Mouse (Mus musculus): Measurements from ENCODE around the gene Ttc41. TPM values are rescaled to one million over a fixed set of nuclear protein-coding genes. Genes with fewer than 3 reads are reported as not detected.

Ttc41 gene
- polyA plus RNA-seq, 1 experiment from 2014 or later: 0.33 TPM

DNA sequence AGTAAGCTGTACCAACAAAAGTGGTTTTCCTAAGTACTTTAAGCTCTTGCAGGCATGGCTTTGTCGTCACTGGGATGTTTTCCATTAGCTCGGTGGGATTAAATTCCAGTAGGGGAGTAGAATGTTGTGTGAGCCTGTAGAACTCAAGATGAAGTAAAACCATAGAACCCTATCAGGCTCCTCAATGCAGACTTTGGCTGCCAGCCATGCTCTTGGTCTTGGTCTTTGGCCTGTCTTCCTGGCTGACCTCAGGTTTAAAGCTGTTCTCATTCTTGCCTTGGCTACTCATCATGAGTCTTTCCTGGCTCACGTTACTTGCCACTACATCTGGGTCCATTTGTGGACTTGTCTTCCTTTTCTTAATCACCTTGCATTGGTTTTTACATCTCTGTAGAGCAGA, 6.5 kb downstream of the Ttc41 start:
- H3K36me3 ChIP-seq (ENCODE audit: inconsistent target): no peaks in the 10 kb centered on the region
- H3K27ac ChIP-seq: no peak overlapping the region
- WGBS (ENCODE audit: missing documents): 90% methylated on average over 3 of the region's 3 CpGs
- H3K4me3 ChIP-seq (ENCODE audit: inconsistent target): no peak overlapping the region
- H3K79me2 ChIP-seq (ENCODE audit: inconsistent target): no peaks in the 10 kb centered on the region

DNA sequence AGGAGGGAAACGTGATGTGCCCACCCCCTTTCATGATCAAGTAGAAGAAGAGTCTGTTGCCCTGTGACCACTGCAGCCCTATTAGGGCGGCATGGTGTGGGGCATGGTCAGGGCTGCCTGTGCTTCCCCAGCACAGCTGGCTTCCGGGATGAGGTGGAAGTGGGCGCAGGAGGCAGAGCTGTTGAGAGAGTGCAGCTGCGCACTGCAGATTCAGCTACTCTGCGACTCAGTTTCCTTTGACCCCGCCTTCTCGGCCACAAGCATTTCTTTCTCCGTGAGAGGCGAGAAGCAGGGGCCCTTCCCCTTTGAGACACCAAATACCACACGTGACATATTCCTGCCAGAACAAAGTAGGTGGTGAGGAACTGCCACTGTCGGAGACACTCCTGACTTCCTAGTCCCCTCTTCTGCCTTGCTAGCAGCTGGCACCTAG, 22.0 kb downstream of the Ttc41 start:
- Histone ChIP-seq H3K79me2 (ENCODE audit: inconsistent target) (no peaks in the 10 kb centered on the region), H3K36me3 (ENCODE audit: inconsistent target) (no peaks in the 10 kb centered on the region), H3K4me3 (ENCODE audit: inconsistent target) (peak overlapping the region; percentile 25), H3K27ac (peak overlapping the region; percentile 64)
- WGBS (ENCODE audit: missing documents): under 1% methylated on average over 12 of the region's 12 CpGs

DNA sequence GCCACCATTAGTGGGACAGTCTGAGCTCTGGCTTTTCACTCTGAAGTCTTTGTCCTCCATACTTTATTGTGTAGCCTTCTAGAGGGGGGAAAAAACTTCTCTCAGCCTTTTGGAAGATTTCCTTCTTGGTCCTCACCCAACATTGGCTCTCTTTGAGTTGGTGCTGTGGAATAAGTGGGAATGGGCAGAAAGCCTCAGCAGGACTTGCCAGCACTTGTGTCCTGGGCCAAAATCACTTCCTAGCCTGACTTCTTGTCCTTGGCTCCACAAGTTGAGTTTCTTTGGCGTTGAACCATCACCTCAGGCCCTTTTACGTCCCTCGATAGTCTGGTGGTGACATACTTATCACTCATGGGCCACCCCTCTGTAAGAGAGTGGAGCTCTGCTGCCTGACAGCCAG, 22.6 kb downstream of the Ttc41 start:
- Histone ChIP-seq H3K36me3 (ENCODE audit: inconsistent target) (no peaks in the 10 kb centered on the region), H3K27ac (peak overlapping the region; percentile 64), H3K79me2 (ENCODE audit: inconsistent target) (no peaks in the 10 kb centered on the region), H3K4me3 (ENCODE audit: inconsistent target) (no peak overlapping the region)
- 83% methylated on average over 3 of the region's 3 CpGs for WGBS (ENCODE audit: missing documents)

DNA sequence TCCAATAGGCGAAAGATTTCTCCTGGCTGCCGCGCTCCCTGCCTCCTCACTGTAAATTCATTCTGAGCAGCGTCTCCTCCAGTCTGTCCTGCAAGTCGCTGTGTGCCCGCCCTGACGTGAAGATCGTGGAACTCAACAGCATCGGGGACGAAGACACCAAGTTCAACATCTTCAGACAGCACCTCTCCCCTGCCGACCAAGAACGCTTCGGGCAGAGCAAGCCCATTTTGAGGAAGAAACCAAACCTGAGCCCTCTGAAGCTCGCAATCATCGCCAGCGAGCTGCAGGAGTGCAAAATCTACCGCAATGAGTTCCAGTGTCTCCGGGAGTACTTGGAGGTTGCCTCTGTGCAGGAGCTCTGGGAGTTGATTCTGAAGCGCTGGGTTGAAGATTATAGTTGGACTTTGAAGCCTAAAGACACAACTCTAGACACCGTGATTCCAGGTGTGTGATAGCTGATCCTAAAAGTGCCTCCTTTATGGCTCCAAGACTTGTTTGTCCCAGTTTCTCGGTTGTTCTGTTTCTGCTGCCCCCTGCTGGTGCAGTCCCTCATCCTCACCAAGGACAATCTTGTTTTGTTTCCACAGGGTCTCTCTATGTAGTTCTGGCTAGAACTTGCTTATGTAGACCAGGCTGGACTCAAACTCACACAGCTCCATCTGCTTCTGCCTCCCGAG, 25.4 kb downstream of the Ttc41 start:
- WGBS (ENCODE audit: missing documents): 2% methylated on average over 22 of the region's 22 CpGs
- Histone ChIP-seq H3K79me2 (ENCODE audit: inconsistent target) (no peaks in the 10 kb centered on the region), H3K27ac (no peak overlapping the region), H3K36me3 (ENCODE audit: inconsistent target) (no peaks in the 10 kb centered on the region), H3K4me3 (ENCODE audit: inconsistent target) (peak overlapping the region; percentile 38)

DNA sequence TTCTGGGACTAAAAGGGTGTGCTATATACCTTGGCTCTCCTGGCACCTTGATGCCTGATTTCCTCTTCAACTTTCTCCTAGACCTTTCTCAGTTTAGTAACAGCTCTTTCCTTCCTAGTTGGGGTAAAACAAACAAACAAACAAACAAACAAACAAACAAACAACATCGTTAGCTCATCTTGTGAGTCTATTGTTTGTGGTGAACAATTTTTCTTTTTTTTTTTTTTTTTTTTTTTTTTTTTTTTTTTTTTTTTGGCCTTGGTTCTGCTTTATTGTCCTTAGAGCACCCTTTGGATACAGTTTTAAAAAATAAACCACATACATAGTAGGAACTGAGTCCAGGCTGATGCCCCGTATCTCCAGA, 25.9 kb downstream of the Ttc41 start:
- no peaks in the 10 kb centered on the region for H3K79me2 ChIP-seq (ENCODE audit: inconsistent target)
- no peaks in the 10 kb centered on the region for H3K36me3 ChIP-seq (ENCODE audit: inconsistent target)
- 20% methylated on average over 1 of the region's 2 CpGs for whole genome bisulfite sequencing (ENCODE audit: missing documents)
- no peak overlapping the region for H3K4me3 ChIP-seq (ENCODE audit: inconsistent target)
- H3K27ac ChIP-seq: no peak overlapping the region

DNA sequence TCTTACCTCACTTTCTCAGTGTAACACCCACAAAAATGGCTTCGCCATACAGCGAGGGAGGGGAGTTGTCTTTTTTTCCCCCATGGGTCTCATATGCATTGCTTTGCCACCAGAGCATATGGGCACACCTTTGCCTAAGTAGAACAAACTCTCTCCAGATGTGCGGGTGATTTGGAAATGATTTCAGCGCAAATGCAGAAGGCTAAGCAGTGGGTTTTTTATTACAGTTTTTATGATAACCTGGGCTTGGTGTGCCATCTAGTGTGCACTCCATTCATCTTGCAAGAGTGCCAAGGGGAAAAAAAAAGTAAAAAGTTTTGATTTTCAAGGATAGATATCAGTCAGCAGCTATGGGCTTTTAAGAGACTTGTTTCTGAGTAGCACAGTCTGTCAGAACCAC, 29.4 kb downstream of the Ttc41 start:
- Histone ChIP-seq H3K79me2 (ENCODE audit: inconsistent target) (no peaks in the 10 kb centered on the region), H3K27ac (no peak overlapping the region), H3K4me3 (ENCODE audit: inconsistent target) (no peak overlapping the region), H3K36me3 (ENCODE audit: inconsistent target) (no peaks in the 10 kb centered on the region)
- 91% methylated on average over 4 of the region's 4 CpGs for WGBS (ENCODE audit: missing documents)

DNA sequence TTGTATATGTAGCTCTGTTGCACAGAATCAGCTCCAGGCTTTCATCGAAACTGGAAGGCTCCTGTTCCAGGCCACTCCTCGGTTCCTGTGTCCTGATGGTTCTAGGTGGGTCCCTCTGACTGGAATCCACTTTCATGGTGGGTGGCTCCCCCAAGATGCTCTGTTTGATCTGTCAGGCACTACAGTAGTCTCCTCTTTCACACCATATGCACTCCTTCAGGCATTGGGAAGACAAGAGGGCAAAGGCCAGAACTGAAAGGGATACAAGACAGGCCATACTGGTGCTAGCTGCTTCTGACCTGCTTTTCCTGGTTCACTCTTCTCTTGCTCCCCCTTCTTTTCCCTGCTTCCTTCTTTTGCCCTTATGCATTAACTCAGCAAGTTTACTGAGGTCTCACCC, 37.3 kb downstream of the Ttc41 start:
- WGBS (ENCODE audit: missing documents): 89% methylated on average over 2 of the region's 2 CpGs
- H3K36me3 ChIP-seq (ENCODE audit: inconsistent target): no peaks in the 10 kb centered on the region
- no peak overlapping the region for H3K4me3 ChIP-seq (ENCODE audit: inconsistent target)
- no peak overlapping the region for H3K27ac ChIP-seq
- H3K79me2 ChIP-seq (ENCODE audit: inconsistent target): no peaks in the 10 kb centered on the region

DNA sequence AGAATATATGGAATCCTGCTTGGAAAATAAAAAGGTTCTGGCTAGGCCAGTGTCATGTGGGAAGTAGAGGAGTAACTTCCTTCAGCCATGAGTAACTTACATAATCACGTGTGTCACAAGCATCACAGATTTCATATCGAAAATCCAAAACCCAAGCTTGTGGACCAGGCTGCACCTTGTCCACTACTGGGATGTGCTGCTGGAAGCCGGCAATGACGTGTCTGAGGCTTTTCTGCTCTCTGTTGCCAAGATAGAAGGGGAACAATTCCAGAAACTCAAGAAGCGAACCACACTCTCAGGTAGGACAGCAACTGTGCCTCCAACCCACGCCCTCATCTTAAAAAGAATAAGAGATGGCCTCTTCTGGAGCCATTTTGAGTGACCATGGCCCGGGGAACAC, 38.7 kb downstream of the Ttc41 start:
- H3K79me2 ChIP-seq (ENCODE audit: inconsistent target): no peaks in the 10 kb centered on the region
- no peak overlapping the region for H3K4me3 ChIP-seq (ENCODE audit: inconsistent target)
- WGBS (ENCODE audit: missing documents): 84% methylated on average over 7 of the region's 7 CpGs
- no peaks in the 10 kb centered on the region for H3K36me3 ChIP-seq (ENCODE audit: inconsistent target)
- no peak overlapping the region for H3K27ac ChIP-seq

DNA sequence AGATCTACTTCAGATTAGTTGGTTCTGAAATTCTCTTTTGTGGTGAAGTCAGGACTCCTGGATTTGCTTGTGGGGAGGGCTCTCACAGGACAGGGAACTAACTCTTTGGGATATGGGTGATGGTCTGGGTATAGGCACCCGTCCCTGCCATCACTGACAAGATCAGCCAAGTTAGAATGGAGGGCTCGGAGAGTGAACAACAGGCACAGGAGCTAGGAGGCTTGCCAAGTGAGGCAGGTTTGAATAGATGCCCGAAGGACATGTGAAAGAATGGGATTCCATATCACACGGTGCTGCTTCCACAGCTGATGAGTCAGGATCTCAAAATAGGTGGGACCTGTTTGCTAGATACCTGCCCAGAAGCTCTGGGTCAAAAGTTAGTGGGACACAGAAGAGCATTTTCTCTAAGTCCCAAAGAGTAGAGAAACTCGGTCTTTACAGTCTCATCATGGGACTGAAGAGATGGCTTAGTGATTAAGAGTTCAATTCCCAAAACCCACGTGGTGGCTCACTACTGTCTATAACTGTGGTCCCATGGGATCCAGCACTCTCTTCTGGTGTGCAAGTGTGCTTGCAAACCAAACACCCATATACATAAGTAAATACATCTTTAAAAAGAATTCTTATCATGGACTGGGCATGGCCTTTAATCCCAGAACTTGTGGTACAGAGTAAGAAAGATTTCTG, 50.3 kb downstream of the Ttc41 start:
- no peaks in the 10 kb centered on the region for H3K79me2 ChIP-seq (ENCODE audit: inconsistent target)
- no peak overlapping the region for H3K27ac ChIP-seq
- no peaks in the 10 kb centered on the region for H3K36me3 ChIP-seq (ENCODE audit: inconsistent target)
- 94% methylated on average over 6 of the region's 6 CpGs for WGBS (ENCODE audit: missing documents)
- H3K4me3 ChIP-seq (ENCODE audit: inconsistent target): no peak overlapping the region

DNA sequence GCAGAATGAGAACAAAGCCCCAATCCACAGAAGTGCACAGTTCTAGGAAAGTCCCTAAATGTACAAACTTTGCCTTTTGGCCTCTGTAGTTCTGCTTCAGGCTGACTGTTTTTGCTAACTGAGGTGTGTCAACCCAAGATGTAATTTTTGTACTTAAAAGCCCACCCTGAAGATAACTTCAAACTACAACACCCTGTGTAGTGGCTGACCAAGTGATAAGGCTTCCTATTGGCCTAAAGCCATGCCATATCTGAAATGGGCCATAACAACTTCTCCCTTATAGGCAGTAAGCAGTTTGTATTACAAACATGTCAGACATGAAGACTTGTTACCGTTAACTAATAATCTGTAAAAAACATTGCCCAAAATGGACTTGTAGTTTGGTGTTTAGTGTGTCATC, 52.1 kb downstream of the Ttc41 start:
- WGBS (ENCODE audit: missing documents): 100% methylated on average over 1 of the region's 1 CpGs
- no peaks in the 10 kb centered on the region for H3K79me2 ChIP-seq (ENCODE audit: inconsistent target)
- no peak overlapping the region for H3K27ac ChIP-seq
- H3K4me3 ChIP-seq (ENCODE audit: inconsistent target): no peak overlapping the region
- no peaks in the 10 kb centered on the region for H3K36me3 ChIP-seq (ENCODE audit: inconsistent target)

DNA sequence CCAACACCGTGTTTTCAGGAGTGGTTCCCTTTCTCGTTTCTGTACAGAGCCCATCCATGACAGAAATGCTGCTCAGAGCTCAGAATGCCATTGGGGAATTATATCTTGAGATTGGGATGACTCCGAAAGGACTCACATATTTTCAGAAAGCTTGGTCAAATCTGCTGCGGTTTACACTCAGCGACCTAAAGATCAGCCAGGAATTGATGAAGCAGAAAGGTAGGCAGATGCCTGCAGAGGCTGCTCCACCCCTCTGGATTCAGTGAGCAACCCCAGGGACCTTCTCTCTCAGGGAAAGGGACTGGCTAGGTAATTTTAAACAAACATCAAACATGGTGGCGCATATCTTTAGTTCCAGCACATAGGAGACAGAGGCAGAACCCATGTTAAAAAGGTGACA, 52.6 kb downstream of the Ttc41 start:
- Histone ChIP-seq H3K36me3 (ENCODE audit: inconsistent target) (no peaks in the 10 kb centered on the region), H3K79me2 (ENCODE audit: inconsistent target) (no peaks in the 10 kb centered on the region), H3K4me3 (ENCODE audit: inconsistent target) (no peak overlapping the region), H3K27ac (no peak overlapping the region)
- WGBS (ENCODE audit: missing documents): 91% methylated on average over 6 of the region's 6 CpGs

DNA sequence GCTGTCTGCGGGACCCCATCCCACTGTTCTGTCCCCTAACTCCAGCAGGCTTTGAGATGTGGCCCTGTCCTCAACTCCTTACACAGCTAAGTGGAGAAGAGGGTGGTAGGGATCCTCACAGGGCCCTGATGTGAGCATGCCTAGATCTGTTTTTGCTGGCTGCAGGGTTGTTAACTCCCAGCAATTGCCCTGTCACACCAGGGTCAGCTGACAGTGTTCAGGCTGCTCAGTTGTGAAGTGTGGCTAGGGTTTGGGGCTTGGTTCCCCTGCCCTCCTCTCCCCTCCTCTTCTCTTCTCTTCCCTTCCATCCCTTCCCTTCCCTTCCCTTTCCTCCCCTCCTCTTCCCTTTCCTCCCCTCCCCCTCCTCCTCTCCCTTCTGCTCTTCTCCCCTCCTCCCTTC, 55.6 kb downstream of the Ttc41 start:
- H3K36me3 ChIP-seq (ENCODE audit: inconsistent target): no peaks in the 10 kb centered on the region
- WGBS (ENCODE audit: missing documents): 100% methylated on average over 1 of the region's 1 CpGs

DNA sequence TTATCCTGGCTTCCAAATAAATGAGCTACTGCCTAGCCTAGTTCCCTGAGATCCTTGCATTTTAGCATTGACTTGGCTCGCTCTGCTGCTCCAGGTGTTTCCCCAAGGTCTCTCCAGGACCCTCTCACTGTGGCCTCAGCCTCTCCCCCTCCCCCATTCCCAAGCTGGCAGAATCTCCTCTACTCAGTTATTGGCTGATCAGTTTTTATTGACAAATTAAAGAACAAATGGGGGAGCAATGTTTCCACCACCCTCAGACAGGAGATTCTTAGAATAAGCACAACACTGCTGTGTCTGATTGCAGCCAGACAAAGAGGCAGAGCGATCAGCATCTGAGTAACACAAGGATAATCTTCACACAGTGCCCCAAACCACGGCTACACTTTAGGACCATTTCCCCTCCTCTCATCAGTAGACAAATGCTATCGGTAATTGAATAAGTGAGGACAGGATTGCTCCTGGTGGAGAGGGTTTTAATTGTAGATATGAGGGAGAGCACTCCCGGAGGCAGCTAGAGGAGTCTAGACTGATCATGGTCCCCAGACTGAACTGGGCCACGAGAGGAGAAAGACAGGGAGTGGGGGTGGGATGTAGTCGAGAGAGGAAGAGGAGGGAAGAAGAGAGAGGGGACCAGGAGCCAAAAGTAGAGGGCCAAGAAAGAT, 56.2 kb downstream of the Ttc41 start:
- no peaks in the 10 kb centered on the region for H3K79me2 ChIP-seq (ENCODE audit: inconsistent target)
- H3K4me3 ChIP-seq (ENCODE audit: inconsistent target): no peak overlapping the region
- 60% methylated on average over 7 of the region's 7 CpGs for WGBS (ENCODE audit: missing documents)
- no peaks in the 10 kb centered on the region for H3K36me3 ChIP-seq (ENCODE audit: inconsistent target)
- H3K27ac ChIP-seq: no peak overlapping the region

More for the DNA sequence above, 55.6 kb downstream of the Ttc41 start:
- Histone ChIP-seq H3K4me3 (ENCODE audit: inconsistent target) (no peak overlapping the region), H3K27ac (no peak overlapping the region), H3K79me2 (ENCODE audit: inconsistent target) (no peaks in the 10 kb centered on the region)

DNA sequence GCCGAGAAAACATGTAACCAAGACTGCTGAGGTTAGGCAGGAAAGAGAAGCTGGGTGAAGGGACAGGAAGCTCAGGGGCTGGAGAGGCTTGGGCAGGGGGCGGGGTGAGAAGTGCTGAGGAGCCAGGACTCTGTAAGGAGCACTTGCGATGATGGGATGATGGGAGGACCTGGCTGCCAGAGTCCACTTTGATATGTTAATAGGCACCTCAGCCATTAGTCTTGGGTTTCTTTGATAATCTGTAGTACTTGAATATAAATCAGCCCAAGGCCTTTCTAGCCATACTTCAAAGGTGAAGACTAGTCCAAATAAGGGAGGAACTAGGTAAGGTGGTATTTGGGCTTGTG, 56.7 kb downstream of the Ttc41 start:
- Histone ChIP-seq H3K4me3 (ENCODE audit: inconsistent target) (no peak overlapping the region), H3K27ac (no peak overlapping the region), H3K79me2 (ENCODE audit: inconsistent target) (no peaks in the 10 kb centered on the region), H3K36me3 (ENCODE audit: inconsistent target) (no peaks in the 10 kb centered on the region)
- 67% methylated on average over 3 of the region's 3 CpGs for WGBS (ENCODE audit: missing documents)

DNA sequence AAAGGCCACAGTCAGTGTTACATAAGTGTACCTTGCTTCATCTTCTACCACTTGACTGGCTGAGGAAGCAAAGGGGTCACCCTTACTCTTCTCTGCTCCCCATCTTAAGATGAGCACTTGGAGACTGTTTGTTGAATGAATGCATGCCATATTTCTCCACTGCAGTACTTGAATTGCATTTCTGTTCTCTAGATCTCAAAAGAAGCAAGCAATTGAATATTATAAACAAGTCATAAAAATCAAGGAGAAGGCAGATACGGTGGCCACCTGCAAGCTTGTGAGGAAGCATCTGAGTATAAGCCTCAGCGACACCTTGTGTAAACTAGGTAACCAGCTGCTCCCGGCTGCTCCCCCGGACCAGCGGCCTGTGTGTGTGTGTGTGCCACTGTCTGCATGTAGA, 58.1 kb downstream of the Ttc41 start, which contains the start of gene Gm49358:
Gm49358 (plus strand) TSS at position 301 of the 400 bp plus-strand sequence.
- Histone ChIP-seq H3K27ac (no peak within 1 kb of the TSS), H3K79me2 (ENCODE audit: inconsistent target) (no peaks in the 10 kb centered on the region), H3K4me3 (ENCODE audit: inconsistent target) (no peak within 1 kb of the TSS), H3K36me3 (ENCODE audit: inconsistent target) (no peaks in the 10 kb centered on the region)
- 93% methylated on average over 5 of the region's 5 CpGs for WGBS (ENCODE audit: missing documents)

Measured in macrophage (primary cell).